Mouse (Mus musculus): Measurements from ENCODE around the gene Tmem87b.

Gene Tmem87b

GRCm38 (mm10) chr2:128892180-128892721 is 74.3 kb downstream of the Tmem87b start:
- DNase-seq: peak; percentile 45 to 59

DNA sequence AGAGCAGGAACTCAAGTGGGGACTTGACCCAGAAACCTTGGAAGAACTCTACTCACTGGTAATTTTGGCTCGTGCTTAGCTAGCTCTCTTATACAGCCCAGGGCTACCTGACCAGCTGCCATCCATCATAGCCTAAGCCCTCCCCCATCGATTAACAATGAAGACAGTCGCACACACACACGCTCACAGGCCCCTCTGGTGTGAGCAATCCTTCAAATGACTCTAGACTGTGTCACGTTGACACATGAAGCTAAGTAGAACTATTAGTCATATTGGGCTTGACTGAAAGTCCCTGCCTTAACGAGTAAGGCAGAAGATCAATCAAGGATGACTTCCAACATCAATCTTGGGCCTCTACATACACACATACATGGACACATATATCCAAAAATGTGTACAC is 84.9 kb downstream of the Tmem87b start:
- DNase-seq: no peak

DNA sequence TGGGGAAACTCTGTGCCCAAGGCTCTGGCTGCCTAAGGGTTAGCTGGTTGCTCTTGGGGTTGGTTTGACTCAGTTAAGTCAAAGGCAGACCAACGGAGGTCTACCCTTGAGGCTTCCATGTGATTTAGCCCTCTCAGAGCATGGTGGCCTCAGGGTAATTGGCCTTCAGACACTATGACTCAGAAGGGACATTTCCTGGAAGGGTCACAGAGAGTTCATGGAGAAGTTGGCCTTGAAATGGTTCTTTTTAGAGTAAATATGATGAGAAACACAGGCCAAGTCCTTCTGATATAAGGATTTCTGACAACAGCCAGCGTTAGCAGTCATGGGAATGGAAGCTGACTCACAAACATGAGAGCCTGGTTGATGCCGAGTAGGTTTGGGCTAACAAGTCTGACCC is 85.7 kb downstream of the Tmem87b start:
- no peak for DNase-seq
